Mouse (Mus musculus) spleen, adult 2 months (tissue): ENCODE results near the gene Tbcd. TPM values are rescaled to one million over a fixed set of nuclear protein-coding genes. Genes with fewer than 3 reads are reported as not detected.

Source experiments
- DNase-seq, 2 experiments: peaks; one replicate each; pipeline versions ENCODE4 v3.0.0 to v3.0.0-alpha.2; 2012 to 2021; ENCODE audit warnings: low spot score in 2 of 2, low read depth in 1 of 2
- H3K27ac ChIP-seq: fragments of 200-500 bp; 2 replicates; pipeline ENCODE4 v1.5.1; 2012; ENCODE audit warnings: low read length, inconsistent platforms; ENCODE audit not compliant: insufficient read depth
- H3K27me3 ChIP-seq: fragments of 200-500 bp; 2 replicates; pipeline ENCODE4 v1.6.1; 2012; ENCODE audit warnings: mild to moderate bottlenecking, moderate library complexity, low read length, inconsistent platforms; ENCODE audit not compliant: control insufficient read depth, insufficient read depth
- H3K36me3 ChIP-seq: fragments of 200-500 bp; 2 replicates; pipeline ENCODE4 v1.6.1; 2012; ENCODE audit warnings: mild to moderate bottlenecking, low read length, inconsistent platforms; ENCODE audit not compliant: control insufficient read depth, insufficient read depth
- H3K4me1 ChIP-seq: fragments of 200-500 bp; 2 replicates; pipeline ENCODE4 v1.6.1; 2011; ENCODE audit warnings: inconsistent platforms; ENCODE audit not compliant: control insufficient read depth, insufficient read depth, insufficient read length
- H3K4me3 ChIP-seq: fragments of 200-500 bp; 2 replicates; pipeline ENCODE4 v1.5.1; 2011; ENCODE audit warnings: mild to moderate bottlenecking, inconsistent platforms; ENCODE audit not compliant: insufficient read depth, insufficient read length; ENCODE audit errors: extremely low read depth
- CTCF ChIP-seq: fragments of 200-500 bp; IDR thresholded peaks from 2 replicates; pipeline ENCODE4 v1.5.1; 2011; ENCODE audit warnings: mild to moderate bottlenecking, inconsistent platforms; ENCODE audit not compliant: insufficient read depth, insufficient read length, insufficient replicate concordance; ENCODE audit errors: extremely low read depth
- POLR2A ChIP-seq: fragments of 200-500 bp; IDR thresholded peaks from 2 replicates; pipeline ENCODE4 v1.6.1; 2011; ENCODE audit warnings: low read depth, low read length, inconsistent platforms
- WGBS: fragments of 180-500 bp; shearing (Covaris S2); methylation state at CpG from one replicate; pipeline ENCODE4 v1.1.7; 2018; 5-methylcytosine and 5-hydroxymethylcytosine counted together
- polyA plus RNA-seq: library from polyadenylated mRNA; depleted of rRNA; stranded (reverse); fragments of >200 nt; gene quantifications from 2 replicates; pipeline ENCODE4 v1.2.3, GENCODE M21; 2012

Tbcd gene
- polyA plus RNA-seq, 1 experiment, result 38.0 TPM

- no peak for DNase-seq
- no peak overlapping the region for H3K4me3 ChIP-seq
- H3K36me3 ChIP-seq, result peaks cover 6% of the 10 kb centered on the region
- no peaks in the 10 kb centered on the region for H3K4me1 ChIP-seq
- TF ChIP-seq POLR2A, result no peak
- no peak for TF ChIP-seq CTCF
- WGBS, result 89% methylated on average over 2 of the region's 2 CpGs
- no peak overlapping the region for H3K27ac ChIP-seq
- H3K27me3 ChIP-seq, result no peaks in the 10 kb centered on the region
Measured at GRCm38 (mm10) chr11:121641501-121642145, 189.9 kb downstream of the Tbcd start.

GRCm38 (mm10) chr11:121645394-121645793 lies 193.6 kb downstream of the Tbcd start:
- no peak overlapping the region for H3K27ac ChIP-seq
- no peaks in the 10 kb centered on the region for H3K27me3 ChIP-seq
- no peak for DNase-seq
- no peak for TF ChIP-seq CTCF
- no peak for TF ChIP-seq POLR2A
- H3K4me3 ChIP-seq, result no peak overlapping the region
- peaks cover 6% of the 10 kb centered on the region; the same call in 1 of the 2 replicates for H3K36me3 ChIP-seq
- H3K4me1 ChIP-seq, result no peaks in the 10 kb centered on the region
- 92% methylated on average over 6 of the region's 6 CpGs for WGBS

- Histone ChIP-seq H3K4me3 (no peak overlapping the region), H3K27ac (no peak overlapping the region), H3K27me3 (no peaks in the 10 kb centered on the region), H3K36me3 (peaks cover 6% of the 10 kb centered on the region; the same call in 1 of the 2 replicates), H3K4me1 (no peaks in the 10 kb centered on the region)
- TF ChIP-seq POLR2A, result no peak
- TF ChIP-seq CTCF, result no peak
- no peak for DNase-seq
- 90% methylated on average over 9 of the region's 9 CpGs for whole genome bisulfite sequencing
Measured at GRCm38 (mm10) chr11:121647321-121647720, 195.6 kb downstream of the Tbcd start.

- Histone ChIP-seq H3K4me3 (no peak overlapping the region), H3K27ac (no peak overlapping the region), H3K27me3 (no peaks in the 10 kb centered on the region), H3K36me3 (peaks cover 6% of the 10 kb centered on the region; the same call in 1 of the 2 replicates), H3K4me1 (no peaks in the 10 kb centered on the region)
- TF ChIP-seq POLR2A (no peak), CTCF (no peak)
- WGBS, result 90% methylated on average over 5 of the region's 5 CpGs
- DNase-seq, result no peak
Measured at GRCm38 (mm10) chr11:121648166-121648565, 196.4 kb downstream of the Tbcd start.

GRCm38 (mm10) chr11:121649900-121650299 lies 198.2 kb downstream of the Tbcd start:
- H3K27ac ChIP-seq, result no peak overlapping the region
- no peaks in the 10 kb centered on the region for H3K27me3 ChIP-seq
- H3K4me3 ChIP-seq, result no peak overlapping the region
- 76% methylated on average over 10 of the region's 10 CpGs for WGBS
- no peak for TF ChIP-seq CTCF
- no peak for TF ChIP-seq POLR2A
- H3K36me3 ChIP-seq, result peaks cover 7% of the 10 kb centered on the region; the same call in 1 of the 2 replicates
- DNase-seq, result no peak
- H3K4me1 ChIP-seq, result no peaks in the 10 kb centered on the region

- Histone ChIP-seq H3K27me3 (no peaks in the 10 kb centered on the region), H3K4me1 (peaks cover 4% of the 10 kb centered on the region), H3K4me3 (no peak overlapping the region), H3K36me3 (peaks cover 7% of the 10 kb centered on the region; the same call in 1 of the 2 replicates), H3K27ac (no peak overlapping the region)
- DNase-seq, result no peak
- WGBS, result 96% methylated on average over 11 of the region's 11 CpGs
- TF ChIP-seq CTCF (no peak), POLR2A (no peak)
Measured at GRCm38 (mm10) chr11:121650668-121651067, 198.9 kb downstream of the Tbcd start.

GRCm38 (mm10) chr11:121651556-121651955 lies 199.8 kb downstream of the Tbcd start:
- Histone ChIP-seq H3K36me3 (peaks cover 7% of the 10 kb centered on the region; the same call in 1 of the 2 replicates), H3K4me3 (no peak overlapping the region), H3K27me3 (no peaks in the 10 kb centered on the region), H3K4me1 (peaks cover 4% of the 10 kb centered on the region), H3K27ac (no peak overlapping the region)
- DNase-seq, result no peak
- WGBS, result 96% methylated on average over 9 of the region's 9 CpGs
- TF ChIP-seq CTCF (no peak), POLR2A (no peak)
